Mouse (Mus musculus): ENCODE data around the gene Rlim. TPM values are rescaled to one million over a fixed set of nuclear protein-coding genes. Genes with fewer than 3 reads are reported as not detected.
A peak's percentile ranks its signal among the peaks of the same experiment; 100 is the strongest.

The Rlim gene
- polyA plus RNA-seq, 1 experiment = 20.3 TPM

DNA sequence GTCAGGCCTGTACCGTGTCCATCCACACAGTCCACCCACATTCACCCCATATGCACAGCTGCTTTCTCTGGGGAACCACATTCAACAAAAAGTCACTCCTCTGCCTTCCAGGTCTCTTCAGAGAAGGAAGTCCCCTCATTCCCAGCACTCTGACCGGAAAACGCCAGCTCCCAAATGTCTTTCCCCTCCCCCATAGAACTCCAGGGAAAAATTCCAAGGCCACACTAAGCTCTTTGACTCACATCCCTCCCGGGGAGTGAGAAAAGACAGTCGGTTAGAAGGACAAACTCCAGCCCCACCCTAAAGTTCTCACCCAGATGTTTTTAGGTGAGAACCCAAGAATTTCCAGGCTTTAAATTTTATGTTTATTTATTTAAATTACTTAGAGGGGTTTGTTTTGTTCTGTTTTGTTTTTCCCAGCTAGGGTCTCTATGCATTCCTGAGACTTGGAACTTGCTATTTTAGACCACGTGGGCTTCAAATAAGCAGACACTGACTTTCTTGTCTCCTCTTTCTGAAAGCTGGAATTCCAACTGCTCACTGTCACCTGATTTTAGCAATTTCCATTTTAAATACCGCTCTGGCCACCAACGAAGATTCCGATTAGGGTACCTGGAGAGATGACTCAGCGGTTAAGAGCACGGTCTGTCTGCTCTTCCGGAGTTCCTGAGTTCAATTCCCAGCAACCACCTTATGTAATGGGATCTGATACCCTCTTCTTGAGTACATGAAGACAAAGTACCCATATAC, 6.3 kb upstream of the Rlim start:
- Histone ChIP-seq H3K4me1 (ENCODE audit: control insufficient read depth, insufficient read depth, low read length) (no peaks in the 10 kb centered on the region), H3K27ac (ENCODE audit: control insufficient read depth, insufficient read depth, low read depth, low read length, poor library complexity) (no peak overlapping the region), H3K4me3 (replicated peaks; ENCODE audit: control insufficient read depth, low read depth, low read length) (no peak overlapping the region)
- 74% methylated on average over 12 of the region's 12 CpGs for WGBS
- TF ChIP-seq POLR2A (IDR thresholded peaks at IDR 0.05; ENCODE audit: borderline replicate concordance, control insufficient read depth, low read depth, low read length) (no peak), CTCF (IDR thresholded peaks at IDR 0.05; ENCODE audit: control insufficient read depth, insufficient read depth, low read length) (no peak)

DNA sequence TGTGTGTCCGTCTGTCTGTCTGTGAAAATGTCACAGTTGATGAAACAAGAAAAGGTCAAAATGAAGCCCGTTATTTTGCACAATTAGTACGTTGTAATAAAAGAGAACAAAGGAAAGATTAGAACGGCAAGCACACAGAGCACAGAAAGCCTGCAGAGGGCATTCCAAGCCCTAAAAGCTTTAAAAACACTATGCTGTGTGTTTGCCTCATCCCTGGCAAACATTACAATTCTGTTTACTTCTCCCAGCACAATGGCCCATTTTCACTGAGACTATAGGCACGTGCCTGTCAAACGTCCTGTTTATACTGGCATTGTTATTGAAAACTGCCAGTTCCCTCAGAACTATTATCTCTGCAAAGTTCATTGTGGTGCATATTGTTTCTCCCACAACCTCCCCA, 5.1 kb upstream of the Rlim start:
- H3K4me3 ChIP-seq (replicated peaks; ENCODE audit: control insufficient read depth, low read depth, low read length) = no peak overlapping the region
- no peaks in the 10 kb centered on the region for H3K4me1 ChIP-seq (ENCODE audit: control insufficient read depth, insufficient read depth, low read length)
- 61% methylated on average over 6 of the region's 6 CpGs for WGBS
- TF ChIP-seq POLR2A (IDR thresholded peaks at IDR 0.05; ENCODE audit: borderline replicate concordance, control insufficient read depth, low read depth, low read length) (no peak), CTCF (IDR thresholded peaks at IDR 0.05; ENCODE audit: control insufficient read depth, insufficient read depth, low read length) (no peak)
- H3K27ac ChIP-seq (ENCODE audit: control insufficient read depth, insufficient read depth, low read depth, low read length, poor library complexity) = no peak overlapping the region

DNA sequence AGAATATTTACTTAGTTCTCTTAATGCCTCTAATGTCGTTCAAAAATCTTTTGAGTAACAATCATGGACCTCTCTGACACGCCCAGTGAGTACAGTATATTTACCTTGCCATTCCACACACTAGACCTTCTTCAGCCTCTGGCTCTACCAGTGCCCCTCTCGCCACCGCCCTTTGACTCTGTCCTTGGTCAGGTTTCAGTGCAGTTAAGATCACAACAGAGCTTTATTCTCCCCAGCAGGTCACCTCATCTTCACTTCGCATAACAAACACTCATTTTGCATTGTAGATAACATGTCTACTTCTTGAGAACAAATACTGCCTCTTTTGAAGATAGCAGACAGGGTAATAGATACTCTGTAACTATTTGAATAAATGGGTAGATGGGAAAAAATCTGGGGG, 3.9 kb upstream of the Rlim start:
- Histone ChIP-seq H3K27ac (ENCODE audit: control insufficient read depth, insufficient read depth, low read depth, low read length, poor library complexity) (no peak overlapping the region), H3K4me1 (ENCODE audit: control insufficient read depth, insufficient read depth, low read length) (no peaks in the 10 kb centered on the region), H3K4me3 (replicated peaks; ENCODE audit: control insufficient read depth, low read depth, low read length) (no peak overlapping the region)
- TF ChIP-seq POLR2A (IDR thresholded peaks at IDR 0.05; ENCODE audit: borderline replicate concordance, control insufficient read depth, low read depth, low read length) (no peak), CTCF (IDR thresholded peaks at IDR 0.05; ENCODE audit: control insufficient read depth, insufficient read depth, low read length) (no peak)
- 73% methylated on average over 5 of the region's 5 CpGs for WGBS

DNA sequence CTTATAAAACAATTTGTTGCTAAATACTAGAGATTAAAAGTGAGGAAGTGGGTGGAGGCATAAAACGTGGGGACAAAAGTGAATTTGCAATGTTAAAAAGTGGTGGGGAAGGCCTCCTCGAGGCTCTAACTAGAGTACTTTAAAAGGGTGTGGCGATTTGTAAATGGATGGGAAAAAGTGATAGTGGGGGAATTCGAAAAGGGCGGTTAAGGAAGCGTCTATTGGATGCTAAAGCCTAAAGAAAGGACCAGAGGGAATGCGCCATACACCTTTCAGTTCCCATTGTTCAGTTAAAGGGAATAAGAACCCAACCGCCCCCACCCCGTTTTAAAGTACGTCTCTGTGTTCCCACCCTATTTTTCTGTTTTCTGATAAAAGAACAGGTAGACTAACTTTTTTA, 722 bp upstream of the Rlim start:
- no peak for TF ChIP-seq POLR2A (IDR thresholded peaks at IDR 0.05; ENCODE audit: borderline replicate concordance, control insufficient read depth, low read depth, low read length)
- TF ChIP-seq CTCF (IDR thresholded peaks at IDR 0.05; ENCODE audit: control insufficient read depth, insufficient read depth, low read length) = no peak
- WGBS = 70% methylated on average over 10 of the region's 10 CpGs
- H3K4me1 ChIP-seq (ENCODE audit: control insufficient read depth, insufficient read depth, low read length) = no peaks in the 10 kb centered on the region
- no peak overlapping the region for H3K27ac ChIP-seq (ENCODE audit: control insufficient read depth, insufficient read depth, low read depth, low read length, poor library complexity)
- H3K4me3 ChIP-seq (replicated peaks; ENCODE audit: control insufficient read depth, low read depth, low read length) = no peak overlapping the region

DNA sequence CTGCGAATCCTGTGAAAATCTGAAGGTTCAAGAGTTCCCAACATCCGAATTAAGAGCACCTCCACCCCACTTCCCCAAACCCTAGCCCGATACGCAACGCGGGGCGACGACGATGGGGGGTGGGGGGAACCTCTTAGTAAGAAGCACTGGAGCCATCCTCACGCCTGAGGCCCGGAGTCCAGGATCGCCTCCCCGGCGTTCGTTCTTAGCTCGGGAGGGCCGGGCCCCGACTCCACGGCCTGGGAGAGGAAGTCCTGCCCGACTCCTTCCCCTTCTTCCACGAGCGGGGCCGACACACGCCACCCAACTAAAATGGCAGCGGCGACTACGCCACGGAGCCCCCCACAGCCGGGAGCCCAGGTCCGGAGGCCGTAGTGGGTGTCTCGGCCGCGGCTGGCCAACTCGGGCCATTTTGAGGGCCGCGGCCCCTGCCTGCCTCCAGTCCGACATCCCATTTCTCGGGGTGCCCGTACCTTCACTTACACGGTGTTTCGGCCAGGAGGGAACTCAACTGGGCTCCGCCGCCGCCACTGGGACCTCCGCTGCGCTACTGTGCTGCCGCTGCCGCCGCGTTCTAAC, 405 bp downstream of the Rlim start:
- no peaks in the 10 kb centered on the region for H3K4me1 ChIP-seq (ENCODE audit: control insufficient read depth, insufficient read depth, low read length)
- H3K4me3 ChIP-seq (replicated peaks; ENCODE audit: control insufficient read depth, low read depth, low read length) = peak overlapping the region; percentile 90
- peak overlapping the region; percentile 96 for H3K27ac ChIP-seq (ENCODE audit: control insufficient read depth, insufficient read depth, low read depth, low read length, poor library complexity)
- 10% methylated on average over 51 of the region's 51 CpGs for WGBS
- TF ChIP-seq CTCF (IDR thresholded peaks at IDR 0.05; ENCODE audit: control insufficient read depth, insufficient read depth, low read length) (no peak), POLR2A (IDR thresholded peaks at IDR 0.05; ENCODE audit: borderline replicate concordance, control insufficient read depth, low read depth, low read length) (no peak)

DNA sequence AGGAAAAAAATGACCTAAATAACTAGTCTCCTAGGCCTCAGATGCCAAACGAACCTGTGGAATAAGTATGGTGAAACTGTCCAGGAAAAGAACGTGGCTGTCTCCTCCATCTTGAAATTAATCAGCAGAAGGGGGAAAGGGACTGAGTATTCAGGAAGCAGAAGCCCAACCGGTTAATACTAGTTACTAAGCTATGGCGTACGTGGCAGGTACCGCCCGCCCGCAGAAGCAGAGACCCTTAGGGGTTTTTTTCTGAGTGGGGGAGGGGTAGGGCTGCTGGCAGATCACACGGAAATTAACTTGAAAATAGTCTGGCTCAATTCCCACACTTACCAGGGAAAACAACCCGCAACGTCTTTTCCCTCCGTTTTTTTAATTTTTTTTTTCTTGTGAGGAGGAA, 1.0 kb downstream of the Rlim start:
- Histone ChIP-seq H3K4me3 (replicated peaks; ENCODE audit: control insufficient read depth, low read depth, low read length) (peak overlapping the region; percentile 90), H3K27ac (ENCODE audit: control insufficient read depth, insufficient read depth, low read depth, low read length, poor library complexity) (peak overlapping the region; percentile 96; the same call in 1 of the 2 replicates), H3K4me1 (ENCODE audit: control insufficient read depth, insufficient read depth, low read length) (no peaks in the 10 kb centered on the region)
- WGBS = 17% methylated on average over 12 of the region's 12 CpGs
- TF ChIP-seq CTCF (IDR thresholded peaks at IDR 0.05; ENCODE audit: control insufficient read depth, insufficient read depth, low read length) (no peak), POLR2A (IDR thresholded peaks at IDR 0.05; ENCODE audit: borderline replicate concordance, control insufficient read depth, low read depth, low read length) (no peak)

DNA sequence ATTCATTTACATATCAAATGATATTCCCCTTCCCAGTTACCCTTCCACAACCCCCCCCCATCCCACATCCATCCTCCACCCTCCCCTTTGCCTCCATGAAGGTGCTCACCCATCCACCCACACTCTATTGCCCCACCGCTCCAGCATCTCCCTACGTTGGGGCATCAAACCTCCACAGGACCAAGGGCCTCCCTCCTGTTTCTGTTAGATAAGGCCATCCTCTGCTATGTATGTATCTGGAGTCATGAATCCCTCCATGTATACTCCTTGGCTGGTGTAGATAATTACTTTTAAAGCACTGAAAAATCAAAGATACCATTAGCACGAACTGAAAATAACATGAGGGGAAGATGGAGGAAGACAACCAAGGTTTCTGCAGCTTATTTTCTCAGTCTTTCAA, 41.4 kb downstream of the Rlim start:
- WGBS = 69% methylated on average over 3 of the region's 3 CpGs
- Histone ChIP-seq H3K27ac (ENCODE audit: control insufficient read depth, insufficient read depth, low read depth, low read length, poor library complexity) (no peak overlapping the region), H3K4me1 (ENCODE audit: control insufficient read depth, insufficient read depth, low read length) (no peaks in the 10 kb centered on the region), H3K4me3 (replicated peaks; ENCODE audit: control insufficient read depth, low read depth, low read length) (no peak overlapping the region)
- no peak for TF ChIP-seq CTCF (IDR thresholded peaks at IDR 0.05; ENCODE audit: control insufficient read depth, insufficient read depth, low read length)
- TF ChIP-seq POLR2A (IDR thresholded peaks at IDR 0.05; ENCODE audit: borderline replicate concordance, control insufficient read depth, low read depth, low read length) = no peak

DNA sequence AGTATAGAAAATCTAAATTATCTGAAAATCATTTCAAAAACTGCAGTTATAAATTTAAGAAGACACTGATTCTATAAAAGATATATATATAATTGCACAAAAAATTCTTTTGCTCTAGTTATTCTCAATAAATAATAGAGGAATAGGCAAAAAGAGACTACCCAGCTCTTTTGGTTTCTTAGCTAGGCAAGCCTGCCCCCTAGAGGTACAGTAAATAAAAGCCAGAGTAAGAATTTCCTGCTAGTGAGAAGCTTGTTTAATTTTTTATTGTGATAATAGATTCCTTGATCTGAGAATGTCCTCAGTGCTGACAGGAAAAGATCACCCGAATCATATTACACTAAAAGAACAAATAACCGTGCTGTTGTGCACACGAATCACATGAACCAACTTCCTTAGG, 43.8 kb downstream of the Rlim start:
- no peak overlapping the region for H3K27ac ChIP-seq (ENCODE audit: control insufficient read depth, insufficient read depth, low read depth, low read length, poor library complexity)
- WGBS = 16% methylated on average over 3 of the region's 3 CpGs

More for the DNA sequence above, 43.8 kb downstream of the Rlim start:
- Histone ChIP-seq H3K4me3 (replicated peaks; ENCODE audit: control insufficient read depth, low read depth, low read length) (no peak overlapping the region), H3K4me1 (ENCODE audit: control insufficient read depth, insufficient read depth, low read length) (no peaks in the 10 kb centered on the region)
- TF ChIP-seq POLR2A (IDR thresholded peaks at IDR 0.05; ENCODE audit: borderline replicate concordance, control insufficient read depth, low read depth, low read length) (no peak), CTCF (IDR thresholded peaks at IDR 0.05; ENCODE audit: control insufficient read depth, insufficient read depth, low read length) (no peak)
